In the genomic region with DNA sequence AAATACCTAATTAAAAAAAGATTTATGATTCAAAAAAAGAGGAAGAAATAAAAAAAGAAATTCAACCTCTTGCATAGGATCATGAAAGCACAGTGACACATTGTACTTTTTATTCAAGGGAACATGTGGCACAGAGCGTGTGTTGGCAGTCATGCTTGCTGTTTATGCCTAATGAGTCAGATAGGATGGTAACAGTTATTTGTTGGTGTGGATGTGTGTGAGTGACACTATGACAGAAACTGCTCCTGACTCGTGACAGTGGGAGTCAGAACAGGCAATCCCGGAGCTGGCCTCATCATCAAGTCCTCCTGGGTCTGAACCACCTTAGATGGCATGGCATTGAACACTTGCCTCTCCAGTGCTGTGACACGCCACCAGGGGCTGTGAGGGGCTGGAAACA, we compare ENCODE assay signal across 24 mouse cellular contexts.
A peak's percentile ranks its signal among the peaks of the same experiment; 100 is the strongest.
DNase-seq lines count a peak whose midpoint lies in the region; ATAC-seq lines count a peak whose summit lies in the region.
"Had no signal": no experiment of that assay in that cellular context is flagged by ENCODE, and none has a peak within 500 bp of the region (broad histone marks: within the 10 kb centered on the region; RNA-seq: fewer than 3 reads in every experiment).

No protein-coding gene starts in this region.

- no peak for ATAC-seq in midbrain, embryonic 11.5 days (ENCODE audit: low FRiP score)
- ATAC-seq: activated CD4-positive, CD25-positive, alpha-beta regulatory T cell, adult 4 months; forebrain, embryonic 13.5 days; forebrain, embryonic 16.5 days; hindbrain, embryonic 16.5 days had no signal

- H3K9ac ChIP-seq in midbrain, embryonic 11.5 days (ENCODE audit: low read length) = no peak overlapping the region
- H3K9ac ChIP-seq: forebrain, embryonic 13.5 days; hindbrain, embryonic 13.5 days had no signal

- no peak overlapping the region for H3K4me2 ChIP-seq in midbrain, embryonic 11.5 days
- H3K4me2 ChIP-seq: forebrain, embryonic 13.5 days; heart, embryonic 11.5 days; hindbrain, embryonic 13.5 days had no signal

- H3K36me3 ChIP-seq in midbrain, embryonic 11.5 days (ENCODE audit: control insufficient read depth, insufficient read depth, low read length) = no peaks in the 10 kb centered on the region
- H3K36me3 ChIP-seq: forebrain, embryonic 10.5 days; hindbrain, embryonic 10.5 days; hindbrain, embryonic 13.5 days had no signal

- H3K27ac ChIP-seq in midbrain, embryonic 11.5 days (ENCODE audit: low read depth, low read length) = no peak overlapping the region
- H3K27ac ChIP-seq: forebrain, embryonic 10.5 days; forebrain, embryonic 13.5 days; heart, adult 2 months; hindbrain, embryonic 10.5 days; hindbrain, embryonic 13.5 days had no signal

- H3K4me1 ChIP-seq in midbrain, embryonic 11.5 days (ENCODE audit: control insufficient read depth, insufficient read depth, low read length) = no peaks in the 10 kb centered on the region
- H3K4me1 ChIP-seq: forebrain, embryonic 13.5 days; hindbrain, embryonic 13.5 days had no signal

- no peaks in the 10 kb centered on the region for H3K9me3 ChIP-seq in midbrain, embryonic 11.5 days (ENCODE audit: control insufficient read depth, low read length)
- H3K9me3 ChIP-seq: forebrain, embryonic 10.5 days; forebrain, embryonic 13.5 days; hindbrain, embryonic 10.5 days; hindbrain, embryonic 13.5 days had no signal

- WGBS in midbrain, embryonic 11.5 days = 89% methylated on average over 4 of the region's 4 CpGs

- peak; percentile 63 for DNase-seq in layer of hippocampus, adult 11-12 months (ENCODE audit: low spot score)
- no peak for DNase-seq in layer of hippocampus, postnatal 25 days (ENCODE audit: extremely low spot score in 1 of 2, low spot score in 1 of 2)
- DNase-seq in layer of hippocampus, adult 18-20 months (ENCODE audit: low spot score in 2 of 2) = peak; percentile 47 to 92
- peak; percentile 56 for DNase-seq in layer of hippocampus, adult 9-10 months (ENCODE audit: low spot score)
- DNase-seq in layer of hippocampus, postnatal 36 days = peak; percentile 51 to 66
- DNase-seq in midbrain, embryonic 11.5 days (ENCODE audit: low spot score, missing footprints) = no peak
- DNase-seq in adrenal gland, adult 18-20 months (ENCODE audit: low spot score in 2 of 2) = no peak
- no peak for DNase-seq in ovary, postnatal 10 days (ENCODE audit: low spot score)
- DNase-seq: adrenal gland, postnatal 10 days; cerebellum, adult 18-20 months; cerebellum, adult 9-10 months; cerebellum, postnatal 14 days; gastrocnemius, postnatal 10 days; gastrocnemius, postnatal 36 days; heart, adult 2 months; heart, postnatal 36 days had no signal

- H3K27me3 ChIP-seq in midbrain, embryonic 11.5 days (ENCODE audit: control insufficient read depth, insufficient read depth, low read length) = no peaks in the 10 kb centered on the region
- H3K27me3 ChIP-seq: forebrain, embryonic 13.5 days; hindbrain, embryonic 13.5 days had no signal

- no peak overlapping the region for H3K4me3 ChIP-seq in midbrain, embryonic 11.5 days (ENCODE audit: low read depth, low read length)
- H3K4me3 ChIP-seq: forebrain, embryonic 10.5 days; forebrain, embryonic 13.5 days; heart, adult 2 months; hindbrain, embryonic 10.5 days; hindbrain, embryonic 13.5 days had no signal

Comparison
In these comparisons a context has a peak if more than half of its experiments do, and no peak if none do; other contexts are left out.
1. DNase-seq: peak in layer of hippocampus, adult 11-12 months (single experiment), layer of hippocampus, adult 18-20 months (2 of 2), layer of hippocampus, adult 9-10 months (single experiment) and layer of hippocampus, postnatal 36 days (2 of 2); none in layer of hippocampus, postnatal 25 days (0 of 2), midbrain, embryonic 11.5 days (single experiment), adrenal gland, adult 18-20 months (0 of 2) and ovary, postnatal 10 days (single experiment).